Mouse (Mus musculus) heart, adult 2 months (tissue): ENCODE measurements at regions not wholly inside any gene's neighbourhood (a gene's known extent, or its start where the extent isn't known, plus 50 kb on each side); places are given as distances from the start of the nearest gene placed in this dataset.

Experiments
- CTCF ChIP-seq: fragments of 200-600 bp; IDR thresholded peaks from 2 replicates; pipeline ENCODE4 v1.8.1; 2022; ENCODE audit warnings: antibody characterized with exemption, mild to moderate bottlenecking, moderate library complexity
- EP300 ChIP-seq: fragments of 200-500 bp; IDR thresholded peaks from 2 replicates; pipeline ENCODE4 v1.6.1; 2011; ENCODE audit warnings: low read depth, low read length, control low read depth; ENCODE audit not compliant: insufficient read depth
- POLR2A ChIP-seq: fragments of 200-500 bp; IDR thresholded peaks from 2 replicates; pipeline ENCODE4 v1.6.1; 2011; ENCODE audit warnings: mild to moderate bottlenecking, low read depth, low read length, control low read depth; ENCODE audit not compliant: insufficient read depth

DNA sequence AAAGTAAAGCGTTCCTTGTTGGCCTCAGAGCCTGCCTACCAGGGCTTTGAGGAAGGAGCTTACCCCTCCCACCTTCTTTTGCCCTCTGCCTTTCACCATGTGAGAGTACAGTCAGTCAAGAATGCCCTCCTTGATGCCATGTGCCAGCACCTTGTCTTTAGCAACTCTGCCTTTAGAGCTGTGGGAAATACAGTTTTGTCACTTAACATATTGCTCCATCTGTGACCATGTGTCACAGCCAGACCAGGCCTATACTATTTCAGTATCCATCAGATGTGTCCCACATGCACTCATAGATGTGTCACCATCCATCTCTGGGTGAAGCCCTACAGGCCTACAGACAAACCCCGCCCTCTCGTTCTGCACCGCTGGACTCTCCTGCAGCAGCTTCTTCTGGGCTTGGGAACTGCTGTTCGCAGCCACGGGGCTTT lies 355.9 kb downstream of the Agtpbp1 start:
- no peak for TF ChIP-seq POLR2A
- no peak for TF ChIP-seq CTCF
- no peak for TF ChIP-seq EP300
